Mouse (Mus musculus): Measurements from ENCODE around the gene Tfcp2l1. TPM values are rescaled to one million over a fixed set of nuclear protein-coding genes. Genes with fewer than 3 reads are reported as not detected.
"Not testable (repeated sequence)": the region's sequence is repeated elsewhere in the genome, so short reads cannot be mapped to it uniquely, and the experiment has no call there.

Tfcp2l1 gene
- polyA plus RNA-seq, 1 experiment from 2014 or later, result 0.90 TPM

DNA sequence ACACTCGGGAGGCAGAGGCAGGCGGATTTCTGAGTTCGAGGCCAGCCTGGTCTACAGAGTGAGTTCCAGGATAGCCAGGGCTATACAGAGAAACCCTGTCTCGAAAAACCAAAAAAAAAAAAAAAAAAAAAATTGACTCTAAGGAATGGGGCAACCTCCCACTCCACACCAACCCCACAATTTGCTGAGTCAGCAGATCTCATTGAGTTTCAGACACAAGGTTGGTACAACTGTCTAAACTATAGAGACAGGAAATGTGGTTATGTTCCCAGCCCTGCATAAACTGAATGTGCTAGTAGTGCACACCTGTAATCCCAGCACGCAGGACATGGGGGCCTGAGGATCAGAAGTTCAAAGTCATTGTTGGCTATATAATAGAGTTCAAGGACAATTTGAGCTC, 6.7 kb upstream of the Tfcp2l1 start:
- not testable (repeated sequence) for H3K9me3 ChIP-seq (ENCODE audit: control insufficient read depth, low read length); H3K27ac ChIP-seq (ENCODE audit: low read length); H3K27me3 ChIP-seq (ENCODE audit: control insufficient read depth, insufficient read depth, low read depth, low read length); H3K4me1 ChIP-seq (replicated peaks; ENCODE audit: control insufficient read depth, insufficient read depth, low read length); ATAC-seq (ENCODE audit: low read depth); H3K9ac ChIP-seq (ENCODE audit: low read length); H3K36me3 ChIP-seq (ENCODE audit: control insufficient read depth, insufficient read depth, low read length); H3K4me3 ChIP-seq (ENCODE audit: low read length); H3K4me2 ChIP-seq (ENCODE audit: low read depth, low read length)
- WGBS, result 81% methylated on average over 5 of the region's 5 CpGs

DNA sequence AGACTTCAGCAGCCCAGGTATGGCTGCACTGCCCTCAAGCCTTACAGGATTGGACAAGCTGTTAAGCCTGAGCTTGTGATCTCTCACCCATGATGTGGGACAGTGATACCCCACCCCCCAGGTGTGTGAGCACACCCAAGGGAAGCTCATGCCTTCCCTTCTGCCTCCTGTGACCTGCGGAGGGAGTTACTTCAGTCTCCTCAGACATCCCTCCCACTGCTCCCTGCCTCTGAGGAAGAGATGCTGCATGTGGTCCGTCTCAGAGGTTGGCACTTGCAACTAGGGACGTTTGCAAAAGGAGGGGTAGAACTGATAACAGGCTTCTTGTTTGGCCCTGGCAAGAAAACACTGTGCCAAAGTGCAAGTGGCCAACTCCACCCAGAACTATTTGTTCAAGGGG, 4.9 kb upstream of the Tfcp2l1 start:
- no peaks in the 10 kb centered on the region; the same call in 1 of the 2 replicates for H3K4me1 ChIP-seq (replicated peaks; ENCODE audit: control insufficient read depth, insufficient read depth, low read length)
- no peaks in the 10 kb centered on the region for H3K9me3 ChIP-seq (ENCODE audit: control insufficient read depth, low read length)
- no peak overlapping the region for H3K27ac ChIP-seq (ENCODE audit: low read length)
- ATAC-seq (ENCODE audit: low read depth), result no peak
- no peaks in the 10 kb centered on the region for H3K36me3 ChIP-seq (ENCODE audit: control insufficient read depth, insufficient read depth, low read length)
- WGBS, result 32% methylated on average over 3 of the region's 3 CpGs
- H3K9ac ChIP-seq (ENCODE audit: low read length), result no peak overlapping the region
- no peak overlapping the region for H3K4me2 ChIP-seq (ENCODE audit: low read depth, low read length)
- H3K27me3 ChIP-seq (ENCODE audit: control insufficient read depth, insufficient read depth, low read depth, low read length), result peaks cover 6% of the 10 kb centered on the region
- H3K4me3 ChIP-seq (ENCODE audit: low read length), result no peak overlapping the region

DNA sequence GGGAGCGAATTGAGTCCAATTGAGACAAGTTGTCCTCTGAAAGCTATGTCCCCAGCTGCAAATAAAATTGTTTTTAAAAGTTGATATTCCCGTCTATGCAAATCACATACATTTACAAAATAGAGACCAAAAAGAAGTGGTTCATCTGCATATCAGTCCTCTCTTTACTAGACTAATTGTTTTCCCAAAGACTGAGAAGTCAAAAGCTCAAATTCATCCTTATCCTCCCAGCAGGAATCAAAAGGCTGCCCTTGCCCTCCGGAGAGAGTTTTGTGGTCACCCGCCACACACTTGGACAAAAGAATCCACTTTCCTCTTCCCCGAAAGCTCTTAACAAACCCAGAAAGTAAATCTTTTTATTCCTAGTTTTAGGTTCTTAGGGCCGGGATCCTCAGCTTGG, 2.3 kb upstream of the Tfcp2l1 start:
- Histone ChIP-seq H3K4me1 (replicated peaks; ENCODE audit: control insufficient read depth, insufficient read depth, low read length) (peaks cover 2% of the 10 kb centered on the region), H3K27ac (ENCODE audit: low read length) (no peak overlapping the region), H3K4me3 (ENCODE audit: low read length) (no peak overlapping the region), H3K9ac (ENCODE audit: low read length) (no peak overlapping the region), H3K9me3 (ENCODE audit: control insufficient read depth, low read length) (no peaks in the 10 kb centered on the region), H3K27me3 (ENCODE audit: control insufficient read depth, insufficient read depth, low read depth, low read length) (peaks cover 14% of the 10 kb centered on the region), H3K4me2 (ENCODE audit: low read depth, low read length) (no peak overlapping the region), H3K36me3 (ENCODE audit: control insufficient read depth, insufficient read depth, low read length) (no peaks in the 10 kb centered on the region)
- ATAC-seq (ENCODE audit: low read depth), result no peak
- 42% methylated on average over 6 of the region's 6 CpGs for WGBS

DNA sequence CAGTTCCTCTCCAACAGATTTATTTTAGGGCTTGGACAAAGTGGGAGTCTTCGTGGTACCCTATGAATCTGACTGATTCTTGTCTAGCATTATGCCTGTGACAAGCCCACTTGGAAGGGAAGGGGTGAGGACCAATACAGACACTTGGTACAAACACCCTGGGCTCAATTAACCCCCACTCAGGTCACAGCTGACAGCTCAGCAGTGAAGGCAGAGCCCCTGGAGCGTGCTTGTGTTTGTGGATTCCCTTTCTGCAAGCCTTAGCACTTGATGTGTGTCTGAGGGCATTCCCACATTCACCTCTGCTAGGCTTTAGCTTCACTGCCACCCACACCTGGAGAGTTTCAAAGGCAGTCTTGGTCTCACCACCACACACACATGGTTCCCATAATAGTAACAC, 1.8 kb upstream of the Tfcp2l1 start:
- no peak overlapping the region for H3K4me3 ChIP-seq (ENCODE audit: low read length)
- H3K27ac ChIP-seq (ENCODE audit: low read length), result no peak overlapping the region
- H3K36me3 ChIP-seq (ENCODE audit: control insufficient read depth, insufficient read depth, low read length), result no peaks in the 10 kb centered on the region
- H3K4me1 ChIP-seq (replicated peaks; ENCODE audit: control insufficient read depth, insufficient read depth, low read length), result peaks cover 2% of the 10 kb centered on the region
- no peak for ATAC-seq (ENCODE audit: low read depth)
- no peak overlapping the region for H3K4me2 ChIP-seq (ENCODE audit: low read depth, low read length)
- no peak overlapping the region for H3K9ac ChIP-seq (ENCODE audit: low read length)
- H3K27me3 ChIP-seq (ENCODE audit: control insufficient read depth, insufficient read depth, low read depth, low read length), result peaks cover 14% of the 10 kb centered on the region
- WGBS, result 35% methylated on average over 2 of the region's 2 CpGs
- H3K9me3 ChIP-seq (ENCODE audit: control insufficient read depth, low read length), result no peaks in the 10 kb centered on the region

DNA sequence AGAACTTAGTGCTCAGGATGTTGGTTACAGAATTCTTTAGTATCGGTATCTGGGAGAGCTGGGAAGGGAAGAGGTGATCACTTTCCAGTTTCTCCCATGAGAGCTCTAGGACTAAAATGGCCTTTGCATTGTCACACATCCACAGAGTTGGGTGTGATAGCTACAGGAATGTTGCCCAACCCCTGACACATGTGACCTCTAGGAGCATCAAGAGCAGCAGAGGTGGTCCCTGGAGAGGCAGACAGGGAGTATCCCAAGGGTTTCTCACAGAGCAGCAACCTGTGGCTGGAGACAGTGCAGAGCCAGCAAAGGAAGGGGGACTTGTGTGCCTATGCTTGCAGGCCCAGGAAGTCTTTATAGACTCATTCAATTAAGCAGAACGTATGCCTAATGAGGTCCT, 1.3 kb upstream of the Tfcp2l1 start:
- no peaks in the 10 kb centered on the region for H3K9me3 ChIP-seq (ENCODE audit: control insufficient read depth, low read length)
- peaks cover 14% of the 10 kb centered on the region for H3K27me3 ChIP-seq (ENCODE audit: control insufficient read depth, insufficient read depth, low read depth, low read length)
- H3K36me3 ChIP-seq (ENCODE audit: control insufficient read depth, insufficient read depth, low read length), result no peaks in the 10 kb centered on the region
- H3K4me1 ChIP-seq (replicated peaks; ENCODE audit: control insufficient read depth, insufficient read depth, low read length), result peaks cover 2% of the 10 kb centered on the region
- ATAC-seq (ENCODE audit: low read depth), result no peak
- H3K27ac ChIP-seq (ENCODE audit: low read length), result no peak overlapping the region
- 79% methylated on average over 2 of the region's 2 CpGs for WGBS
- no peak overlapping the region for H3K4me2 ChIP-seq (ENCODE audit: low read depth, low read length)
- H3K4me3 ChIP-seq (ENCODE audit: low read length), result no peak overlapping the region
- H3K9ac ChIP-seq (ENCODE audit: low read length), result no peak overlapping the region

DNA sequence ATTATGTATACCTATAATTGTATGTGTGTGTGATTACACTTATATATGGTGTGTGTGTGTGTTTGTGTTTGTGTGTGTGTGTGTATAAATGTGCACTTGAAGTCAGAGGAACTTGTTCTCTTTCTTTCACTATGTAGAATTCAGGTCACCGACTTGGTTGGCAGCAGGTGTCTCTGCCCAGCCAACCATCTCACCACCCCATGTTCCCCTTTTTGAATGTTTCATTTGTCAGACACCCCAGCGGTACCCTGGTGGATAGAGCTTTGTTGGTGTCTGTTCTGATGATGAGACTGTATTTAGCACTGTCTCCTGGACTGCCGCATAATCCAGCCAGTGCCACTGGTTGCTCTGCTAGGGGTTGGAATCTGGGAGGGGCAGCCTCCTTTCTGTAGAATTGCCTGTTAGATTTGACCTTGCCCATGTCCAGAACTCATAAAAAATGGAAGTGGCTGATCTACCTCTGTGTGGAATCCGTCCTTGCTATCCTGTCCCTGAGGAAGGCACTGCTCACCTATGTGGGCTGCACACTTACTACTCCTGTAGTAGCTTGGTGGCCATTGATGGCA, 5.8 kb downstream of the Tfcp2l1 start:
- Histone ChIP-seq H3K9me3 (ENCODE audit: control insufficient read depth, low read length) (no peaks in the 10 kb centered on the region), H3K9ac (ENCODE audit: low read length) (no peak overlapping the region), H3K4me1 (replicated peaks; ENCODE audit: control insufficient read depth, insufficient read depth, low read length) (no peaks in the 10 kb centered on the region), H3K4me2 (ENCODE audit: low read depth, low read length) (no peak overlapping the region), H3K36me3 (ENCODE audit: control insufficient read depth, insufficient read depth, low read length) (no peaks in the 10 kb centered on the region), H3K27ac (ENCODE audit: low read length) (no peak overlapping the region), H3K27me3 (ENCODE audit: control insufficient read depth, insufficient read depth, low read depth, low read length) (peaks cover 2% of the 10 kb centered on the region; the same call in 1 of the 2 replicates), H3K4me3 (ENCODE audit: low read length) (no peak overlapping the region)
- WGBS, result 83% methylated on average over 4 of the region's 4 CpGs
- ATAC-seq (ENCODE audit: low read depth), result no peak

DNA sequence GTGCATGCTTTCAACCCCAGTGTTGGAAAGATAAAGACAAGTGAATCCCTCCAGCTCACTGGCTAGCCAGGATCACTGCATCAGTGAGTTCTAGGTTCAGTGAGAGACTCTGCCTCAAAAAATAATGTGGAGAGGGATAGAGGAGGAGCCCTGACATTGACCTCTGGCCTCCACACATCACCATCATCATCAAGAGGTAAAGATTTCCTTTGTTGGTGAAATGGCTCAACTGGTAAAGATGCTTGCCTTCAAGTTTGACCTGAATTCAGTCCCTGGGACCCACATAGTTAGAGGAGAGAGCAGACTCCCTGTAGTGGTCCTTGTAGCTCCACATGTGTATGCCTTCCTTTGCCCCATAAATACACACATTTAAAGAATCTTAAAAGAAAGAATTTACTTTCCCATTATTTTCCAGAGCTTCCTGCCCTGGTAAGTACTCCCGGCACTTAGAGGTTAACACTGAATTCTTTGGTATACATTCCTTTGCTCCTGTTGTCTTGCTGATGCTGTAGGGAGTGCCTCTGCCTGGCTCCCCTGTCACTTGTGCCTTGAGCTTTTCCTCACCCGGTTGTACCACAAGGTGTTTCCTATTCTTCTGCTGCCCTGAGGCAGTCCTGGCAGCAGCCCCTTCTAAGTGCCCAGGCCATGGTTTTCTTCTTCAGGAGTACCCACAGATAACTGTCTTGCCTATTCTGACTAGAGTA, 14.7 kb downstream of the Tfcp2l1 start:
- 56% methylated on average over 2 of the region's 2 CpGs for WGBS
- Histone ChIP-seq H3K36me3 (ENCODE audit: control insufficient read depth, insufficient read depth, low read length) (no peaks in the 10 kb centered on the region), H3K4me3 (ENCODE audit: low read length) (no peak overlapping the region), H3K4me1 (replicated peaks; ENCODE audit: control insufficient read depth, insufficient read depth, low read length) (peaks cover 12% of the 10 kb centered on the region; the same call in 1 of the 2 replicates), H3K9me3 (ENCODE audit: control insufficient read depth, low read length) (no peaks in the 10 kb centered on the region), H3K4me2 (ENCODE audit: low read depth, low read length) (no peak overlapping the region), H3K27ac (ENCODE audit: low read length) (no peak overlapping the region), H3K9ac (ENCODE audit: low read length) (no peak overlapping the region), H3K27me3 (ENCODE audit: control insufficient read depth, insufficient read depth, low read depth, low read length) (no peaks in the 10 kb centered on the region)
- ATAC-seq (ENCODE audit: low read depth), result no peak

DNA sequence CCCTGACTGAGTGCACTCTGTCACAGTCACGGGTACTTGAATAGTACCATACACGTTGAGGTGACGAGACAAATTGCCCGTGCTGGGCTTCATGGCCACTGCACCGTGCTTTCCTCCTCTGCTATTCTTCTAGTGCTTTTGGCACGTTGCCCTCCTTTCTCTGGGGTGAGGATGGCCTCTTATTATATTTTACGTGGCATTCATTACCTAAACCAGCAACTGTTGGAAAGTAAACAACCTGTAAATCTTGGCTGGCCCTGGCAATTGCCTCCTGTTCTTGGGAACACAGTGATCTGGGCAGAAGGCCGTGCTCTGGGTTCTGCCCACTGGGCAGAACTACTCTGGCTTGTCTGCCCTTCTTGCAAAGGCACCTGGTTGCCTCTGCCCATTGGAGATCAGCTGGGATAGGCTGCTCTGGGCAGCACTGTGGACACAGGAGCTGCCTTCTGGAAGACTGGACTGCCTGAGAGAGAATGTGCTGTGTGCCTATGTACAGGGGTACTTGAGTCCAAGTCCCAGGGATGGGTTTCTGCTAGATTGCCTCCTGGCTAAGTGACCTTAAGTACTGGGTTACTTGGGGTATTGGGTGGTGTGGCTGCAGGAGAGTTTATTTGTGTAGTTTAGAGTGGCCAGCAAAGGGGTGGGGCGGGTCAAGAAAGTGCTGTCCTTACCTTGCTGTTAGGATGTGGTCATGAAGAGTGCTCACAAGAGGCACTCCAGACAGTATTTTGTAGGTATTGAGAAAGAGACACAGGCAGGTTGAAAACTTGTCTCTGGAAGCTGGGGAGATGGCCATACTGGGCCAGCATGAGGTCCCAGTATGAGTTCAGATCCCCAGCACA, 15.6 kb downstream of the Tfcp2l1 start:
- WGBS, result 44% methylated on average over 9 of the region's 9 CpGs

DNA sequence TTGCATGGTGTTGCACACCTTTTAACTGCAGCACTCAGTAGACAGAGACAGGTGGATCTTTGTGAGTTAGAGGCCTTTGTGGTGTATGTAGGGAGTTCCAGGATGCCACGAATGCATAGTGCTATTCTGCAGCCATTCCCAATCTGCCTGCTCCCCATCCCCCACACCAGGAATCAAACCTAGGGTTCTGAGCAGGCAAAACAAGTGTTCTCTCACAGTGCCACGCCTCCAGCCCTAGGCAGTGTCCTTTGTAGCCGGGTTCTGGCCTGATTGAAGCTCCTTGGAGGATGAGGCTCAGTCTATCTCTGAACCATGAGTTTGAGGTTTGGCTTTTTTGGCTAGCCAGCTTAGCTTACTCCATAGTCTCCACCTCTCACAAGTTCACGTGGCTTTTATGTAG, 18.0 kb downstream of the Tfcp2l1 start:
- H3K9me3 ChIP-seq (ENCODE audit: control insufficient read depth, low read length), result no peaks in the 10 kb centered on the region
- no peak overlapping the region for H3K4me2 ChIP-seq (ENCODE audit: low read depth, low read length)
- peaks cover 30% of the 10 kb centered on the region for H3K4me1 ChIP-seq (replicated peaks; ENCODE audit: control insufficient read depth, insufficient read depth, low read length)
- no peaks in the 10 kb centered on the region for H3K36me3 ChIP-seq (ENCODE audit: control insufficient read depth, insufficient read depth, low read length)
- ATAC-seq (ENCODE audit: low read depth), result no peak
- no peak overlapping the region for H3K27ac ChIP-seq (ENCODE audit: low read length)
- WGBS, result 57% methylated on average over 4 of the region's 4 CpGs
- no peak overlapping the region for H3K4me3 ChIP-seq (ENCODE audit: low read length)
- H3K27me3 ChIP-seq (ENCODE audit: control insufficient read depth, insufficient read depth, low read depth, low read length), result no peaks in the 10 kb centered on the region
- no peak overlapping the region for H3K9ac ChIP-seq (ENCODE audit: low read length)

More for the DNA sequence above, 15.6 kb downstream of the Tfcp2l1 start:
- H3K9ac ChIP-seq (ENCODE audit: low read length), result no peak overlapping the region
- no peaks in the 10 kb centered on the region for H3K27me3 ChIP-seq (ENCODE audit: control insufficient read depth, insufficient read depth, low read depth, low read length)
- ATAC-seq (ENCODE audit: low read depth), result peak; percentile 34
- H3K4me3 ChIP-seq (ENCODE audit: low read length), result no peak overlapping the region
- H3K9me3 ChIP-seq (ENCODE audit: control insufficient read depth, low read length), result no peaks in the 10 kb centered on the region
- no peak overlapping the region for H3K4me2 ChIP-seq (ENCODE audit: low read depth, low read length)
- H3K4me1 ChIP-seq (replicated peaks; ENCODE audit: control insufficient read depth, insufficient read depth, low read length), result peaks cover 16% of the 10 kb centered on the region; the same call in 1 of the 2 replicates
- H3K36me3 ChIP-seq (ENCODE audit: control insufficient read depth, insufficient read depth, low read length), result no peaks in the 10 kb centered on the region
- H3K27ac ChIP-seq (ENCODE audit: low read length), result no peak overlapping the region
